Mouse (Mus musculus) neural tube, embryonic 15.5 days (tissue): ENCODE measurements around the gene Serpina16. TPM values are rescaled to one million over a fixed set of nuclear protein-coding genes. Genes with fewer than 3 reads are reported as not detected.

Experiments used
- ATAC-seq: fragments of 200-750 bp; cut with Nextera tagmentation; 2 replicates; pipeline ENCODE4 v1.8.0; 2017; ENCODE audit warnings: mild to moderate bottlenecking, moderate TSS enrichment, moderate library complexity; ENCODE audit not compliant: low FRiP score
- H3K27ac ChIP-seq: fragments of 300-500 bp; sonication (generic); replicated peaks from 2 replicates; pipeline ENCODE4 v1.5.1; 2015; ENCODE audit warnings: mild to moderate bottlenecking, inconsistent platforms
- H3K27me3 ChIP-seq: fragments of 300-500 bp; sonication (generic); replicated peaks from 2 replicates; pipeline ENCODE4 v1.6.1; 2015; ENCODE audit warnings: inconsistent platforms
- H3K36me3 ChIP-seq: fragments of 300-500 bp; sonication (generic); 2 replicates; pipeline ENCODE4 v1.6.1; 2015; ENCODE audit warnings: inconsistent platforms
- H3K4me1 ChIP-seq: fragments of 300-500 bp; sonication (generic); 2 replicates; pipeline ENCODE4 v1.6.1; 2015; ENCODE audit warnings: inconsistent platforms
- H3K4me2 ChIP-seq: fragments of 300-500 bp; sonication (generic); 2 replicates; pipeline ENCODE4 v1.6.1; 2015; ENCODE audit warnings: inconsistent platforms, mild to moderate bottlenecking, moderate library complexity
- H3K4me3 ChIP-seq: fragments of 300-500 bp; sonication (generic); replicated peaks from 2 replicates; pipeline ENCODE4 v1.5.1; 2015; ENCODE audit warnings: mild to moderate bottlenecking, inconsistent platforms
- H3K9ac ChIP-seq: fragments of 300-500 bp; sonication (generic); replicated peaks from 2 replicates; pipeline ENCODE4 v1.6.1; 2015; ENCODE audit warnings: mild to moderate bottlenecking, inconsistent platforms
- H3K9me3 ChIP-seq: fragments of 300-500 bp; sonication (generic); replicated peaks from 2 replicates; pipeline ENCODE4 v1.6.1; 2016; ENCODE audit warnings: inconsistent platforms
- WGBS: fragments of 180-500 bp; shearing (Covaris S2); methylation state at CpG from one replicate; pipeline ENCODE4 v1.1.7; 2015; ENCODE audit warnings: mixed read lengths; 5-methylcytosine and 5-hydroxymethylcytosine counted together
- polyA plus RNA-seq: library from polyadenylated mRNA; unstranded; fragments of >200 nt; fragmentation: Nextera tagmentation; extraction: Ambion mirVana; gene quantifications from 2 replicates; pipeline ENCODE4 v1.2.1, GENCODE M21; 2015

Gene Serpina16
- polyA plus RNA-seq, 1 experiment from 2014 or later, result 0.09 TPM

DNA sequence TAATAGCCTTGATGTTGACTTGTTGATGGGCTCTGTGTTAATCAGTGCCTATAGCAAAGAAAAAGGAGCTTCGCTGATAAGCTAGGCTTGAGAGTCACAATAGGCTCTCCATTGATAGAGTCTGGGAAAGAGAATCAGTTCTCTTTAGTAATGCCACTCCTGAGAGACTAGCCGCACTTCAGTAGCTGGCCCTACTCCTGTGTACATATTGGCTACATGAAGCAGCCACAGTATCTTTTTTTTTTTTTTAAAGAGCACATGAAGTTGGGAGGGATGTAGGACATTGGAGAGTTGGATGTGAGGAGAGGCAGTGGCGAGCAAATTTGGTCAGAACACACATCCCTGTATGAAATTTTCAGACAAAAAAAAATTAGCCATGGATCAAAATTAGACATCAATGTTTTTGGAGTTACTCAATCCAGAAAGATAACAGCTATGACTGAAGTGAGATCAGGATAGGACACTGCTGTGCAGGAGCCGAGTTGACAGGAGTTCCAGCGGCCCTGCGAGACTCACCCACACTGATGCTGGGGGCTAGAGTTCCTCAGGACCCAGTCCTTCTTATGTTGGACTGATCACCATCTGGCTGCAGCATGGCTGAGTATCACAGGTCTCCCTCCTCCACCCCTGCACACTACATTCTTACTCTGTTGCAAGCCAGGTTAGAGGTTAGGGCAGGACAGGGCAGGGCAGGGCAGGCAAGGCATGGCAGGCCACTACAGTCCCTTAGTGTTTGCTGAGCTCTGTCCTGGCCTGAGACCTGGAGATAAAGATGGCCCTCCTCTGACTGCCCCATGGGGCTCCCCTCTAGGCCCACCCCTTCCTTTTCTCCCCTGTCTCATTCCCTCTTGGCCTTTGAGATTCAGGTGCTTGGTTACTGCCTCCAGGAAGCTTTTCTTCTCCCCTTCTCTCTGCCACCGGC lies 20.6 kb downstream of the Serpina16 start:
- H3K4me2 ChIP-seq, result no peak overlapping the region
- H3K4me1 ChIP-seq, result no peaks in the 10 kb centered on the region
- no peak for ATAC-seq
- no peak overlapping the region for H3K27ac ChIP-seq
- H3K27me3 ChIP-seq, result no peaks in the 10 kb centered on the region
- H3K9ac ChIP-seq, result no peak overlapping the region
- H3K9me3 ChIP-seq, result no peaks in the 10 kb centered on the region
- H3K36me3 ChIP-seq, result no peaks in the 10 kb centered on the region
- WGBS, result 83% methylated on average over 7 of the region's 7 CpGs
- no peak overlapping the region for H3K4me3 ChIP-seq

DNA sequence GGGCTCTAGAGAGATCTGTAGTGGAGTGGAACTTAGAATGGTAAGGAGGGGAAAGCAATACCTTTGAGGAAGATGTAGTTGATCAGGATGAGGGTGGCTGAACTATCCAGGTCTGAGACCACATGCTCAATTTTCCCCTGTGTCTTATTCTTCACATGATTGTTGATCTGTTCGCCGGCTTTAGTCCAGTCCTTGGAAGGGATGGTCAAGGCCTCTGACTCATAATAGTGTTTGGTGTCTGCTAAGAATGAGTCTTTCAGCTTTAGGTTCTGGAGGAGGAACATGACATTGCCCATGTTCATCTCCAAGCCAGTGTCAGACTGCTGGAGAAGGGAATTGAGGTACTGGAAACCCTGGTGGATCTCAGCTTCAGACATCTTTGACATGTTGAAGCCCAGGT lies 22.1 kb downstream of the Serpina16 start:
- H3K4me1 ChIP-seq, result no peaks in the 10 kb centered on the region
- no peak overlapping the region for H3K4me3 ChIP-seq
- H3K36me3 ChIP-seq, result no peaks in the 10 kb centered on the region
- no peaks in the 10 kb centered on the region for H3K9me3 ChIP-seq
- 97% methylated on average over 2 of the region's 2 CpGs for WGBS
- no peak overlapping the region for H3K9ac ChIP-seq
- no peak overlapping the region for H3K4me2 ChIP-seq
- no peak for ATAC-seq
- no peak overlapping the region for H3K27ac ChIP-seq
- H3K27me3 ChIP-seq, result no peaks in the 10 kb centered on the region

DNA sequence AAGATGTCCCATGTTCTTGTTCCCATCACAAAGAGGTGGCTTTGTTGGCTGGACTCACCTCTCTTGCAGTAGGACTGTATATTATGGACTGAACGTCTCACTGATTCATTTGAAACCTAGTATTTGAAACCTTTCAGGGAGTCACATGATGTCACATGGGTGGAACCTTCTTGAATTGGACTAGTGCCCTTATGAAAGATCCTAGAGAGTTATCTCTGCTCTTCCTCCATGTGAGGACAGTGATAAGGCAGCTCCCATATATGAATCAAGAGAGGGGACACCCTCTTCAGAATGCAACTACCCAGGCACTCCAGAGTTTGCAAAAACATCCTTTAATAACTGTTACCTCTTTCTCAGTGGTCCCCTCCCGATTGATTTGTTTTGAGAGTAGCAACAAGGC lies 29.6 kb downstream of the Serpina16 start:
- Histone ChIP-seq H3K4me3 (no peak overlapping the region), H3K9me3 (no peaks in the 10 kb centered on the region), H3K9ac (no peak overlapping the region), H3K4me1 (no peaks in the 10 kb centered on the region), H3K4me2 (no peak overlapping the region), H3K36me3 (no peaks in the 10 kb centered on the region), H3K27me3 (no peaks in the 10 kb centered on the region), H3K27ac (no peak overlapping the region)
- WGBS, result 87% methylated on average over 2 of the region's 2 CpGs
- ATAC-seq, result no peak

DNA sequence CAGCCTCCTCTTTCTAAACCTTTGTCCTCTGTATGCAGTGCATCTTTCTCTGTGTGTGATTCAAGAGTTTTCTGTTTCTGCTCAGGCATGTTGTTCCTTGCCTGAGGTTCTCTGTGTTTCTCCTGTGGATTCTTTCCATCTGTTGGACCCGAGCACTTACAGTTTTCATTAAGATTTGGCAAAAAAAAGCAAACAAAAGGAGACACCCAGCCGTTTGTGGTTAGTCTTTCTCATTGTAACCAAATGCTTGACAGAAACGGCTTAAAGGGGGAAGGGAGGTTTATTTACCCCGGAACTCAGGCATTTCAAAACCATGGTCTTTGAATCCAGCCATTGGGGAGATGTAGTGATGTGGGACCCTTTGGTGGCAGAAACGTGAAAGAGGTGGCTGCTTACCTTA lies 31.3 kb downstream of the Serpina16 start:
- Histone ChIP-seq H3K27me3 (no peaks in the 10 kb centered on the region), H3K9ac (no peak overlapping the region), H3K36me3 (no peaks in the 10 kb centered on the region), H3K4me3 (no peak overlapping the region), H3K4me1 (no peaks in the 10 kb centered on the region), H3K9me3 (no peaks in the 10 kb centered on the region), H3K4me2 (no peak overlapping the region), H3K27ac (no peak overlapping the region)
- 45% methylated on average over 5 of the region's 5 CpGs for WGBS
- no peak for ATAC-seq

DNA sequence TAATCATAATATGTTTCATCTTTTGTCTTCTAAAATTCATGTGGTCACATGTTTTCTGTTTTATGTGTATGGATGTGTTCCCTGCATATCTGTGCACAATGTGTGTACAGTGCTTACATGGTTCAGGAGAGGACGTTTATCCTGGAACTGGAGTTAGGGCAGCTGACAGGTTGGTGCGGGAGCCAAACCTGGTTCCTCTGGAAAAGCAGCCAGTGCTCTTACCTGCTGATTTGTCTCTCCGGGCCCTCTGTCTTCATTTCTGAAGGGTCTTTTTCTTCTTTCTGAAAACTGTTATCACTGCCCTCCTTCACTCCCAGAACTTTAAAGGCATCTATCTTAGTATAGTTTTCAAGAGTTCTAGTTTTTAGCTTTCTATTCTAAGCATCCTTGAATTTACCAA lies 32.1 kb downstream of the Serpina16 start:
- ATAC-seq, result no peak
- Histone ChIP-seq H3K36me3 (no peaks in the 10 kb centered on the region), H3K4me1 (no peaks in the 10 kb centered on the region), H3K9me3 (no peaks in the 10 kb centered on the region), H3K4me3 (no peak overlapping the region), H3K27ac (no peak overlapping the region), H3K9ac (no peak overlapping the region), H3K4me2 (no peak overlapping the region), H3K27me3 (no peaks in the 10 kb centered on the region)
- 84% methylated on average over 3 of the region's 3 CpGs for WGBS

DNA sequence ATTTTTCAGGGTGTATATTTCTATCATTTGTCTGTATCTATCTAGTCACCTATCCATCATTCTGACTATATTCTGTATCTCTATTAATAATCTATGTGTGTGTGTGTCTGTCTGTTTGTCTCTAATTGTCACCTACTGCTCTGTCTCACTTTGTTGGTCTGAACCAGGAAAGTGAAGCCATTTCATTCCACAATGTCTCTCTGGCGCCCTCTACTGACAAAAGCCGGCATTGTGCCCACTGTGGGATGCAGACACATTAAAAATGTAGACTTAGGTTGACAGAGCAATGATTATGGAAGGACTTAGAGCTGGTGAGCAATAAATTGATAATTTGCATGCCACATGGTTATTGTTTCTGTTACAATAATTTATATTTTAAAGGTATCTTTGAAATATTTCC lies 32.6 kb downstream of the Serpina16 start:
- ATAC-seq, result peak; percentile 38; the same call in 1 of the 2 replicates

DNA sequence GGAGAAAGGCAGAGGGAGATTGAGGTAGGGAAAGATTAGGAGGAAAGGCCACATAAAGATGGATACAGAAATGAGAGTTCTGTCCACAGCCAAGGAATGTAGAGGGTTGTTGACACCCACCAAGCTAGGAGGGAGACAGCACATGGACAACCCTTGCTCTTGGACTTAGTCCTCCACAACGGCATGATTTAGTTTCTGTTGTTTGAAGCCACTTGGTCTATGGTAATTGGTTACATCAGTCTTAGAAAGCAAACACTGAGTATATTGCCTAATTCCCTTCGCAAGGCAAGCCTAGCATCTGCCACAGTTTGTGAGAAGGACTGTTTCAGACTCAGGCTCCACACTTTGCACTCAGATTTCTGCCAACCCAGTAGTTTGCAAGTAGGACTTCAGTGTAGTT lies 40.1 kb downstream of the Serpina16 start:
- Histone ChIP-seq H3K4me2 (no peak overlapping the region), H3K36me3 (no peaks in the 10 kb centered on the region), H3K9me3 (no peaks in the 10 kb centered on the region), H3K9ac (no peak overlapping the region), H3K4me3 (no peak overlapping the region), H3K27ac (no peak overlapping the region), H3K4me1 (no peaks in the 10 kb centered on the region), H3K27me3 (no peaks in the 10 kb centered on the region)
- WGBS, result 93% methylated on average over 2 of the region's 2 CpGs
- no peak for ATAC-seq

More for the DNA sequence above, 32.6 kb downstream of the Serpina16 start:
- no peak overlapping the region for H3K9ac ChIP-seq
- no peaks in the 10 kb centered on the region for H3K4me1 ChIP-seq
- H3K36me3 ChIP-seq, result no peaks in the 10 kb centered on the region
- H3K4me3 ChIP-seq, result no peak overlapping the region
- H3K27ac ChIP-seq, result no peak overlapping the region
- no peak overlapping the region for H3K4me2 ChIP-seq
- H3K9me3 ChIP-seq, result no peaks in the 10 kb centered on the region
- WGBS, result 0% methylated on average over 2 of the region's 2 CpGs
- no peaks in the 10 kb centered on the region for H3K27me3 ChIP-seq

DNA sequence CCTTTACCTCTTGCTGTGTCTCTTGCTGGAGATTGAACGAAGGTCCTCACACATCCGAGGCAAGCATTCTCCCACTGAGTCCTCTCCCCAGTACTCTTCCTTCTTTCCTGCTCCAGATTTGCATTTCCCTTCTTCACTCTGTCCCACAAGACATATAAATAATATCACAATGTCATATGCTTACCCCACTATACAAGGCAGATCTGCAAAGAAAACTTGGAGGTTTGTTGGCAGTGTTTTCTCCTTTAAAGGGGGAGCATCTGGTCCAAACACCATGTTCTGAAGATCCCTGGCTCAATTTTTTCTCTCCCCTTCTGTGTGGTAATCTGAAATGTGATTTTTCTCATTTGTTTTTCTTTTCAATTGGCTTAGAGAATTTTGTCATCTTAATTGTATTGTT lies 41.5 kb downstream of the Serpina16 start:
- no peaks in the 10 kb centered on the region for H3K4me1 ChIP-seq
- no peaks in the 10 kb centered on the region for H3K9me3 ChIP-seq
- WGBS, result 75% methylated on average over 2 of the region's 2 CpGs
- no peak overlapping the region for H3K4me2 ChIP-seq
- ATAC-seq, result no peak
- H3K4me3 ChIP-seq, result no peak overlapping the region
- H3K9ac ChIP-seq, result no peak overlapping the region
- no peak overlapping the region for H3K27ac ChIP-seq
- no peaks in the 10 kb centered on the region for H3K27me3 ChIP-seq
- H3K36me3 ChIP-seq, result no peaks in the 10 kb centered on the region

DNA sequence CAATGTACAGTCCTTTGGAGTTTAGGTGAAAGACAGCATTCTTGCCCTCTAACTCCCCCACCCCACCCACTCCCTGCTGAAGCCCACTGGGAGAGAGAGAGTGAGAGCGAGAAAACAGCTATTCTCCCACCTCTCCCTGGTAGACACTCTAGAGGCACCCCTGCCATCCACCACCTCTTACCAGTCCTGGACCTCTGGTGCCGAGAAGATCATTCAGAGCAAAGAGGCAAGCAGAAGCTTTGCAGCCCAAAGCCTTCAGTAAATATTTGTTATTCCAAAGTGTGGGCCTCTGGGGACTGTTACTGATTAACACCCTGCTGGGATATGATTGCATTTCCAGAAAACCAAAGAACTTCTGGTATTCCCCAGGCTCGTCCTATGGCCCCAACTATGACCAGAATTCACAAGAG lies 44.7 kb downstream of the Serpina16 start, which contains the start of gene Serpina10:
Gene Serpina10 (minus strand): TSS at position 242 of the 410 bp plus-strand sequence.
- 80% methylated on average over 3 of the region's 3 CpGs for WGBS

More for the DNA sequence above, 44.7 kb downstream of the Serpina16 start, which contains the start of gene Serpina10:
- Histone ChIP-seq H3K27me3 (no peaks in the 10 kb centered on the region), H3K9ac (no peak within 1 kb of the TSS), H3K27ac (no peak within 1 kb of the TSS), H3K9me3 (no peaks in the 10 kb centered on the region), H3K4me3 (no peak within 1 kb of the TSS), H3K4me1 (no peaks in the 10 kb centered on the region), H3K4me2 (no peak within 1 kb of the TSS), H3K36me3 (no peaks in the 10 kb centered on the region)
- no peak for ATAC-seq

Other genes with a start within 250 kb of the Serpina16 start
- gene Ifi27, start 241.9 kb downstream of the Serpina16 start, polyA plus RNA-seq, result 14.6 and 30.5 TPM in 2 replicates
- 7.5 and 16.4 TPM in 2 replicates for gene Ifi27l2a, start 232.5 kb downstream of the Serpina16 start, polyA plus RNA-seq
- gene Ifi27l2b, start 218.9 kb downstream of the Serpina16 start, polyA plus RNA-seq, result 0.88 TPM in 1 of 2 replicates, not detected in the other
- gene Ppp4r4, start 143.9 kb downstream of the Serpina16 start, polyA plus RNA-seq, result 2.8 and 3.2 TPM in 2 replicates
- 0.04 and 0.24 TPM in 2 replicates for gene Serpina10, start 44.7 kb downstream of the Serpina16 start, polyA plus RNA-seq
- gene Serpina6, start 18.9 kb downstream of the Serpina16 start, polyA plus RNA-seq, result 0.42 and 3.6 TPM in 2 replicates
- not detected in 2 replicates for gene Serpina1f, start 19.4 kb upstream of the Serpina16 start, polyA plus RNA-seq
- 0.15 and 0.68 TPM in 2 replicates for gene Serpina1d, start 97.5 kb upstream of the Serpina16 start, polyA plus RNA-seq
- 0.45 and 7.4 TPM in 2 replicates for gene Serpina1b, start 154.2 kb upstream of the Serpina16 start, polyA plus RNA-seq
- gene Serpina1a, start 187.4 kb upstream of the Serpina16 start, polyA plus RNA-seq, result 0.13 and 3.6 TPM in 2 replicates
- 0.13 and 2.2 TPM in 2 replicates for gene Serpina1c, start 228.7 kb upstream of the Serpina16 start, polyA plus RNA-seq